In the genomic region with DNA sequence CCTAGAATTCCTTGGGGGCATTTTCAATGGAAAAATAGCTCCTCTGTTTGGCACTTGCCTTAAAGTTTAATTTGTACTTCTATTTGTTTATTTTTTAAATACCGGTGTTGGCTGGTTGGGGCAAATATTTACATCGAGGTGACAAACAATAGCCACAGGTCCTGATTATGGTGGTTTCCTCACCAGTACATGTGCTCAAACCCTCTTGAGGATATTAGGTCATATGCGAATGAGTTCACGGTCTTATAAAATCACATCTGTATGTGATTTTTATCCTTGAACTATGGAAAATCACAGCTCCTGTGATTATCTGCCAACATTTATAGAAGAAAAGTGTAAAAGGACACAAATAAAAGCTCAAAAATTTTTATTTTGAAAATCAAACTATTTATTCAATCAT, we compare ENCODE assay signal across 12 mouse cellular contexts. TPM values are rescaled to one million over a fixed set of nuclear protein-coding genes. Genes with fewer than 3 reads are reported as not detected.
DNase-seq lines count a peak whose midpoint lies in the region; ATAC-seq and TF ChIP-seq lines count a peak whose summit lies in the region.
"Had no signal": no experiment of that assay in that cellular context is flagged by ENCODE, and none has a peak within 500 bp of the region (broad histone marks: within the 10 kb centered on the region; RNA-seq: fewer than 3 reads in every experiment).

No protein-coding gene starts in this region.

- 79% methylated on average over 4 of the region's 4 CpGs for WGBS in forebrain, embryonic 10.5 days
- WGBS in forebrain, embryonic 16.5 days: 81% methylated on average over 4 of the region's 4 CpGs
- 70% methylated on average over 4 of the region's 4 CpGs for WGBS in intestine, embryonic 14.5 days
- 70% methylated on average over 4 of the region's 4 CpGs for WGBS in intestine, embryonic 15.5 days
- 47% methylated on average over 4 of the region's 4 CpGs for WGBS in lung, postnatal 0 days
- 63% methylated on average over 4 of the region's 4 CpGs for WGBS in liver, embryonic 12.5 days (ENCODE audit: insufficient replicate concordance)

- ATAC-seq in forebrain, embryonic 16.5 days: no peak
- no peak for ATAC-seq in intestine, embryonic 14.5 days (replicated peaks; ENCODE audit: low FRiP score, low TSS enrichment, low read depth)
- ATAC-seq in intestine, embryonic 15.5 days: no peak
- ATAC-seq in lung, postnatal 0 days: peak; percentile 40
- no peak for ATAC-seq in megakaryocyte, adult 5-6 weeks (ENCODE audit: poor library complexity, severe bottlenecking)
- no peak for ATAC-seq in liver, embryonic 12.5 days

- H3K27ac ChIP-seq in forebrain, embryonic 10.5 days: peak overlapping the region; percentile 75; the same call in 1 of the 2 replicates
- H3K27ac ChIP-seq in forebrain, embryonic 16.5 days (ENCODE audit: low read length): no peak overlapping the region
- peak overlapping the region; percentile 65; the same call in 1 of the 2 replicates for H3K27ac ChIP-seq in intestine, embryonic 14.5 days (ENCODE audit: low read depth)
- no peak overlapping the region for H3K27ac ChIP-seq in intestine, embryonic 15.5 days
- H3K27ac ChIP-seq in lung, postnatal 0 days (ENCODE audit: low read length): peak overlapping the region; percentile 59
- H3K27ac ChIP-seq in liver, embryonic 12.5 days: no peak overlapping the region

- TF ChIP-seq CTCF in lung, postnatal 0 days (IDR thresholded peaks at IDR 0.05): no peak

- H3K36me3 ChIP-seq in forebrain, embryonic 10.5 days (replicated peaks): no peaks in the 10 kb centered on the region
- no peaks in the 10 kb centered on the region for H3K36me3 ChIP-seq in forebrain, embryonic 16.5 days (ENCODE audit: control insufficient read depth, insufficient read depth)
- no peaks in the 10 kb centered on the region for H3K36me3 ChIP-seq in intestine, embryonic 14.5 days (ENCODE audit: control insufficient read depth, insufficient read depth, low read length)
- no peaks in the 10 kb centered on the region for H3K36me3 ChIP-seq in intestine, embryonic 15.5 days
- no peaks in the 10 kb centered on the region for H3K36me3 ChIP-seq in lung, postnatal 0 days (ENCODE audit: insufficient read depth, low read length)
- no peaks in the 10 kb centered on the region for H3K36me3 ChIP-seq in liver, embryonic 12.5 days
- H3K36me3 ChIP-seq: neural tube, embryonic 13.5 days had no signal

- DNase-seq in forebrain, embryonic 10.5 days (ENCODE audit: extremely low spot score, low spot score): no peak
- no peak for DNase-seq in intestine, embryonic 14.5 days (ENCODE audit: low spot score)
- DNase-seq in lung, postnatal 0 days (ENCODE audit: low spot score): peak; percentile 36
- no peak for DNase-seq in lung, postnatal 4 days
- DNase-seq: cerebellum, postnatal 36 days had no signal

- H3K9me3 ChIP-seq in forebrain, embryonic 10.5 days: no peaks in the 10 kb centered on the region
- H3K9me3 ChIP-seq in forebrain, embryonic 16.5 days (ENCODE audit: control insufficient read depth, low read length): no peaks in the 10 kb centered on the region
- H3K9me3 ChIP-seq in intestine, embryonic 14.5 days (ENCODE audit: control insufficient read depth, low read length): no peaks in the 10 kb centered on the region
- no peaks in the 10 kb centered on the region for H3K9me3 ChIP-seq in intestine, embryonic 15.5 days
- H3K9me3 ChIP-seq in lung, postnatal 0 days (ENCODE audit: low read length): no peaks in the 10 kb centered on the region
- no peaks in the 10 kb centered on the region for H3K9me3 ChIP-seq in liver, embryonic 12.5 days (replicated peaks)
- H3K9me3 ChIP-seq: neural tube, embryonic 13.5 days had no signal

- H3K9ac ChIP-seq in forebrain, embryonic 16.5 days (replicated peaks; ENCODE audit: low read depth, low read length): no peak overlapping the region
- no peak overlapping the region for H3K9ac ChIP-seq in intestine, embryonic 14.5 days (ENCODE audit: low read length)
- no peak overlapping the region for H3K9ac ChIP-seq in intestine, embryonic 15.5 days
- no peak overlapping the region for H3K9ac ChIP-seq in lung, postnatal 0 days (replicated peaks; ENCODE audit: low read depth)
- H3K9ac ChIP-seq in liver, embryonic 12.5 days: no peak overlapping the region

- H3K27me3 ChIP-seq in forebrain, embryonic 10.5 days (ENCODE audit: poor library complexity, severe bottlenecking): peaks cover 28% of the 10 kb centered on the region
- no peaks in the 10 kb centered on the region for H3K27me3 ChIP-seq in forebrain, embryonic 16.5 days (replicated peaks; ENCODE audit: control insufficient read depth, insufficient read depth, low read length)
- no peaks in the 10 kb centered on the region for H3K27me3 ChIP-seq in intestine, embryonic 14.5 days (replicated peaks; ENCODE audit: control insufficient read depth, insufficient read depth, low read length)
- no peaks in the 10 kb centered on the region for H3K27me3 ChIP-seq in intestine, embryonic 15.5 days (replicated peaks)
- H3K27me3 ChIP-seq in lung, postnatal 0 days (replicated peaks; ENCODE audit: insufficient read depth, low read length): no peaks in the 10 kb centered on the region
- peaks cover 5% of the 10 kb centered on the region; the same call in 1 of the 2 replicates for H3K27me3 ChIP-seq in liver, embryonic 12.5 days (replicated peaks)

- H3K4me3 ChIP-seq in forebrain, embryonic 10.5 days: no peak overlapping the region
- no peak overlapping the region for H3K4me3 ChIP-seq in forebrain, embryonic 16.5 days (replicated peaks; ENCODE audit: low read length)
- H3K4me3 ChIP-seq in intestine, embryonic 14.5 days (ENCODE audit: low read depth, low read length): no peak overlapping the region
- H3K4me3 ChIP-seq in intestine, embryonic 15.5 days (replicated peaks): no peak overlapping the region
- no peak overlapping the region for H3K4me3 ChIP-seq in lung, postnatal 0 days (ENCODE audit: low read depth, low read length)
- no peak overlapping the region for H3K4me3 ChIP-seq in liver, embryonic 12.5 days
- H3K4me3 ChIP-seq: erythroblast, embryonic 14.5 days had no signal

- no peak for TF ChIP-seq EP300 in lung, postnatal 0 days (IDR thresholded peaks at IDR 0.05)

- no peak overlapping the region for H3K4me2 ChIP-seq in forebrain, embryonic 16.5 days (ENCODE audit: low read length)
- no peak overlapping the region for H3K4me2 ChIP-seq in intestine, embryonic 14.5 days (ENCODE audit: low read length)
- H3K4me2 ChIP-seq in intestine, embryonic 15.5 days (replicated peaks): no peak overlapping the region
- no peak overlapping the region for H3K4me2 ChIP-seq in lung, postnatal 0 days (replicated peaks; ENCODE audit: low read depth, low read length)
- H3K4me2 ChIP-seq in liver, embryonic 12.5 days: no peak overlapping the region

- H3K4me1 ChIP-seq in forebrain, embryonic 10.5 days: peaks cover 17% of the 10 kb centered on the region
- peaks cover 12% of the 10 kb centered on the region for H3K4me1 ChIP-seq in forebrain, embryonic 16.5 days (replicated peaks; ENCODE audit: control insufficient read depth, insufficient read depth, low read length)
- H3K4me1 ChIP-seq in intestine, embryonic 14.5 days (replicated peaks; ENCODE audit: control insufficient read depth, insufficient read depth, low read length): peaks cover 2% of the 10 kb centered on the region; the same call in 1 of the 2 replicates
- peaks cover 17% of the 10 kb centered on the region for H3K4me1 ChIP-seq in intestine, embryonic 15.5 days (replicated peaks)
- no peaks in the 10 kb centered on the region for H3K4me1 ChIP-seq in lung, postnatal 0 days (ENCODE audit: insufficient read depth, low read depth, low read length)
- no peaks in the 10 kb centered on the region for H3K4me1 ChIP-seq in liver, embryonic 12.5 days

RNA-seq across cellular contexts. Expression of a gene that starts 0.4 kb away (rescaled TPM):
- polyA plus RNA-seq in forebrain, embryonic 10.5 days (2016; fragmentation: Nextera tagmentation; extraction: Ambion mirVana): 5.4 and 5.5 TPM in 2 replicates
- polyA plus RNA-seq in forebrain, embryonic 16.5 days (2015; fragmentation: Nextera tagmentation; extraction: Ambion mirVana): 4.7 and 6.5 TPM in 2 replicates
- 8.6 and 9.1 TPM in 2 replicates for polyA plus RNA-seq in intestine, embryonic 14.5 days (2014; fragmentation: Nextera tagmentation; extraction: Ambion mirVana)
- 8.7 and 9.6 TPM in 2 replicates for polyA plus RNA-seq in intestine, embryonic 15.5 days (2015; fragmentation: Nextera tagmentation; extraction: Ambion mirVana)
- polyA plus RNA-seq in lung, postnatal 0 days (2015; fragmentation: Nextera tagmentation; extraction: Ambion mirVana): 80.9 and 83.5 TPM in 2 replicates
- not detected in 2 replicates for total RNA-seq in megakaryocyte, adult 5-6 weeks (2015)
- not detected in 2 replicates for total RNA-seq in megakaryocyte, adult 5-6 weeks (2017)
- 7.6 and 8.3 TPM in 2 replicates for polyA plus RNA-seq in liver, embryonic 12.5 days (2016; fragmentation: Nextera tagmentation; extraction: Ambion mirVana)

RNA-seq across cellular contexts. Expression of a gene that starts 57.9 kb away (rescaled TPM):
- 0.06 TPM in 1 of 2 replicates, not detected in the other for polyA plus RNA-seq in forebrain, embryonic 10.5 days (2016; fragmentation: Nextera tagmentation; extraction: Ambion mirVana)
- 7.4 and 11.7 TPM in 2 replicates for polyA plus RNA-seq in forebrain, embryonic 16.5 days (2015; fragmentation: Nextera tagmentation; extraction: Ambion mirVana)
- polyA plus RNA-seq in intestine, embryonic 14.5 days (2014; fragmentation: Nextera tagmentation; extraction: Ambion mirVana): 0.69 and 0.83 TPM in 2 replicates
- polyA plus RNA-seq in intestine, embryonic 15.5 days (2015; fragmentation: Nextera tagmentation; extraction: Ambion mirVana): 1.00 and 1.4 TPM in 2 replicates
- polyA plus RNA-seq in lung, postnatal 0 days (2015; fragmentation: Nextera tagmentation; extraction: Ambion mirVana): 0.11 TPM in 1 of 2 replicates, not detected in the other
- total RNA-seq in megakaryocyte, adult 5-6 weeks (2015): not detected in 2 replicates
- total RNA-seq in megakaryocyte, adult 5-6 weeks (2017): not detected in 2 replicates
- polyA plus RNA-seq in liver, embryonic 12.5 days (2016; fragmentation: Nextera tagmentation; extraction: Ambion mirVana): not detected in 2 replicates
- polyA plus RNA-seq: erythroblast, embryonic 14.5 days; spleen, adult 2 months had no signal

Comparison
In these comparisons a context has a peak if more than half of its experiments do, and no peak if none do; other contexts are left out.
1. H3K27ac ChIP-seq: peak in forebrain, embryonic 10.5 days (single experiment), intestine, embryonic 14.5 days (single experiment) and lung, postnatal 0 days (single experiment); none in forebrain, embryonic 16.5 days (single experiment), intestine, embryonic 15.5 days (single experiment) and liver, embryonic 12.5 days (single experiment).